Comparison of ENCODE assay signal across 26 mouse cellular contexts in the genomic region with DNA sequence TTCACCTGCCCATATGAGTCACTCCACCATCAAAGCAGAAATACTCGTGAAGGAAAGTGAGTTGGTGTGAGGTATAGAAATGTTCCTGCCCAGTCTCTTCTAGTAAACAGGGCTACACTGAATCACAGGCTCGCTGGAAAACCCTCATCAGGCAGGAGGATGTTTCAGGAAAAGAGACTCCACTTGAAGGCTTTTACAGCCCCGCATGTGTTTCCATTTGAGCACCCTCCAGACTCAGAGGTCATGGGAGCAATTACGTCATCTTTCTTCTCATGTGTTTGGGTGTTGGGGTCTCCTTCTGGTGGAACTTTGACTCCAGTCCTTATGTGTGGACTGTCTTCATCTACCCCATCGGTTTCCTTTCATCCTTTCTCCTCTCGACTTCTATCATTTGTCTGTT. TPM values are rescaled to one million over a fixed set of nuclear protein-coding genes. Genes with fewer than 3 reads are reported as not detected.
DNase-seq lines count a peak whose midpoint lies in the region; ATAC-seq and TF ChIP-seq lines count a peak whose summit lies in the region.
"Had no signal": no experiment of that assay in that cellular context is flagged by ENCODE, and none has a peak within 500 bp of the region (broad histone marks: within the 10 kb centered on the region; RNA-seq: fewer than 3 reads in every experiment).

No protein-coding gene starts in this region.

- no peak for TF ChIP-seq CTCF in thymus, adult 2 months (IDR thresholded peaks at IDR 0.05; ENCODE audit: borderline replicate concordance, control insufficient read depth, extremely low read depth, insufficient read depth, low read length, poor library complexity)

- peak overlapping the region; percentile 55; the same call in 1 of the 2 replicates for H3K27ac ChIP-seq in thymus, adult 2 months (ENCODE audit: control insufficient read depth, insufficient read depth, low read length)
- no peak overlapping the region for H3K27ac ChIP-seq in intestine, embryonic 15.5 days
- H3K27ac ChIP-seq: embryonic facial prominence, embryonic 10.5 days; embryonic facial prominence, embryonic 13.5 days; forebrain, embryonic 12.5 days; forebrain, embryonic 15.5 days; hindbrain, embryonic 12.5 days; hindbrain, embryonic 15.5 days had no signal

- H3K4me2 ChIP-seq in intestine, embryonic 15.5 days (replicated peaks), result no peak overlapping the region
- H3K4me2 ChIP-seq: embryonic facial prominence, embryonic 13.5 days; forebrain, embryonic 12.5 days; forebrain, embryonic 15.5 days; heart, embryonic 11.5 days; hindbrain, embryonic 12.5 days; hindbrain, embryonic 15.5 days had no signal

- H3K27me3 ChIP-seq in thymus, adult 2 months (ENCODE audit: control insufficient read depth, insufficient read depth, low read length), result no peaks in the 10 kb centered on the region
- no peaks in the 10 kb centered on the region for H3K27me3 ChIP-seq in intestine, embryonic 15.5 days (replicated peaks)
- H3K27me3 ChIP-seq: embryonic facial prominence, embryonic 13.5 days; forebrain, embryonic 12.5 days; forebrain, embryonic 15.5 days; hindbrain, embryonic 12.5 days; hindbrain, embryonic 15.5 days had no signal

- H3K9me3 ChIP-seq in intestine, embryonic 15.5 days, result no peaks in the 10 kb centered on the region
- H3K9me3 ChIP-seq: embryonic facial prominence, embryonic 10.5 days; embryonic facial prominence, embryonic 13.5 days; forebrain, embryonic 12.5 days; forebrain, embryonic 15.5 days; hindbrain, embryonic 12.5 days; hindbrain, embryonic 15.5 days had no signal

- peaks cover 14% of the 10 kb centered on the region for H3K36me3 ChIP-seq in thymus, adult 2 months (ENCODE audit: control insufficient read depth, insufficient read depth, low read length)
- H3K36me3 ChIP-seq in intestine, embryonic 15.5 days, result no peaks in the 10 kb centered on the region
- H3K36me3 ChIP-seq: embryonic facial prominence, embryonic 10.5 days; embryonic facial prominence, embryonic 13.5 days; forebrain, embryonic 12.5 days; forebrain, embryonic 15.5 days; hindbrain, embryonic 12.5 days; hindbrain, embryonic 15.5 days had no signal

- no peak for TF ChIP-seq POLR2A in thymus, adult 2 months (IDR thresholded peaks at IDR 0.05; ENCODE audit: control insufficient read depth, extremely low read depth, insufficient read depth, low read length, poor library complexity)

- H3K9ac ChIP-seq in intestine, embryonic 15.5 days, result no peak overlapping the region
- H3K9ac ChIP-seq: embryonic facial prominence, embryonic 13.5 days; forebrain, embryonic 12.5 days; forebrain, embryonic 15.5 days; hindbrain, embryonic 12.5 days; hindbrain, embryonic 15.5 days had no signal

- H3K4me1 ChIP-seq in thymus, adult 2 months (replicated peaks; ENCODE audit: control insufficient read depth, insufficient read depth, low read length), result peaks cover 41% of the 10 kb centered on the region
- no peaks in the 10 kb centered on the region for H3K4me1 ChIP-seq in intestine, embryonic 15.5 days (replicated peaks)
- H3K4me1 ChIP-seq: embryonic facial prominence, embryonic 10.5 days; embryonic facial prominence, embryonic 13.5 days; forebrain, embryonic 12.5 days; forebrain, embryonic 15.5 days; hindbrain, embryonic 12.5 days; hindbrain, embryonic 15.5 days had no signal

- ATAC-seq in inflammation-experienced regulatory T-cells, adult 6 months, result peak; percentile 33
- ATAC-seq in intestine, embryonic 15.5 days, result no peak
- ATAC-seq: forebrain, embryonic 15.5 days; intestine, postnatal 0 days had no signal

- DNase-seq in thymus, adult 2 months, result no peak
- DNase-seq in thymus, postnatal 0 days (ENCODE audit: low spot score), result no peak
- DNase-seq in CD4-positive, CD25-positive, alpha-beta regulatory T cell, adult 2 months (ENCODE audit: low read depth, low spot score), result peak; percentile 64
- peak; percentile 25 for DNase-seq in T-cell, adult 2 months (ENCODE audit: low spot score)
- DNase-seq in cerebellum, postnatal 25 days, result no peak
- DNase-seq in layer of hippocampus, adult 9-10 months (ENCODE audit: low spot score), result no peak
- DNase-seq: adrenal gland, postnatal 14 days; B cell, adult 2 months; cerebellum, adult 11 months; cerebellum, adult 2 months; cerebellum, adult 9-11 months; cerebellum, postnatal 36 days; embryo, embryonic 11 days; gastrocnemius, postnatal 14 days; heart, adult 11 months had no signal

- no peak overlapping the region for H3K4me3 ChIP-seq in thymus, adult 2 months (ENCODE audit: control insufficient read depth, insufficient read depth, low read length)
- H3K4me3 ChIP-seq in intestine, embryonic 15.5 days (replicated peaks), result no peak overlapping the region
- H3K4me3 ChIP-seq: embryonic facial prominence, embryonic 10.5 days; embryonic facial prominence, embryonic 13.5 days; erythroblast, embryonic 14.5 days; forebrain, embryonic 12.5 days; forebrain, embryonic 15.5 days; hindbrain, embryonic 12.5 days; hindbrain, embryonic 15.5 days had no signal

- 79% methylated on average over 6 of the region's 6 CpGs for WGBS in thymus, adult 2 months
- 75% methylated on average over 6 of the region's 6 CpGs for WGBS in intestine, embryonic 15.5 days

RNA-seq across cellular contexts. Expression of gene Slamf1, which starts 4.1 kb away (rescaled TPM):
- polyA plus RNA-seq in thymus, adult 2 months (2012; rRNA removed), result 20.4 and 20.5 TPM in 2 replicates
- 26.0 and 28.0 TPM in 2 replicates for polyA plus RNA-seq in thymus, postnatal 0 days (2015; fragmentation: Nextera tagmentation; extraction: Ambion mirVana)
- 10 to 100 TPM; 66.4 to 89.8 (median 82.8) TPM for polyA plus RNA-seq in inflammation-experienced regulatory T-cells, adult 6 months (2017; shearing (Covaris generic))
- 0.09 and 0.14 TPM in 2 replicates for polyA plus RNA-seq in intestine, embryonic 15.5 days (2015; fragmentation: Nextera tagmentation; extraction: Ambion mirVana)
- polyA plus RNA-seq: cerebellum, adult 2 months; intestine, postnatal 0 days had no signal

Comparison
In these comparisons a context has a peak if more than half of its experiments do, and no peak if none do; other contexts are left out.
1. DNase-seq: peak in CD4-positive, CD25-positive, alpha-beta regulatory T cell, adult 2 months (single experiment) and T-cell, adult 2 months (single experiment); none in thymus, adult 2 months (single experiment), thymus, postnatal 0 days (single experiment), cerebellum, postnatal 25 days (0 of 2) and layer of hippocampus, adult 9-10 months (single experiment).
2. RNA of gene Slamf1, which starts 4.1 kb away (polyA plus RNA-seq): 66.4 to 89.8 TPM in inflammation-experienced regulatory T-cells, adult 6 months, 26.0 to 28.0 TPM in thymus, postnatal 0 days and 20.4 to 20.5 TPM in thymus, adult 2 months; 0.09 to 0.14 TPM in intestine, embryonic 15.5 days; every median in the first group is over 10 times any median in the second.